Mouse (Mus musculus) kidney, embryonic 14.5 days (tissue): ENCODE measurements around the gene Gm49383. TPM values are rescaled to one million over a fixed set of nuclear protein-coding genes. Genes with fewer than 3 reads are reported as not detected.

Source experiments
- ATAC-seq: fragments of 200-750 bp; cut with Nextera tagmentation; 2 replicates; pipeline ENCODE4 v1.8.0; 2017; ENCODE audit warnings: moderate number of reproducible peaks, mild to moderate bottlenecking, moderate TSS enrichment, moderate library complexity; ENCODE audit not compliant: low FRiP score, low TSS enrichment
- H3K27ac ChIP-seq: fragments of 300-500 bp; sonication (generic); 2 replicates; pipeline ENCODE4 v1.5.1; 2014; ENCODE audit warnings: low read depth, mild to moderate bottlenecking, low read length, moderate library complexity, mixed read lengths
- H3K27me3 ChIP-seq: fragments of 300-500 bp; sonication (generic); 2 replicates; pipeline ENCODE4 v1.6.1; 2014; ENCODE audit warnings: mild to moderate bottlenecking, low read length; ENCODE audit not compliant: control insufficient read depth, insufficient read depth
- H3K36me3 ChIP-seq: fragments of 300-500 bp; sonication (generic); 2 replicates; pipeline ENCODE4 v1.6.1; 2014; ENCODE audit warnings: low read length, mixed read lengths; ENCODE audit not compliant: control insufficient read depth, insufficient read depth
- H3K4me1 ChIP-seq: fragments of 300-500 bp; sonication (generic); 2 replicates; pipeline ENCODE4 v1.6.1; 2014; ENCODE audit warnings: low read length, mixed read lengths; ENCODE audit not compliant: control insufficient read depth, insufficient read depth
- H3K4me2 ChIP-seq: fragments of 300-500 bp; sonication (generic); replicated peaks from 2 replicates; pipeline ENCODE4 v1.6.1; 2014; ENCODE audit warnings: low read depth, mild to moderate bottlenecking, low read length
- H3K4me3 ChIP-seq: fragments of 300-500 bp; sonication (generic); 2 replicates; pipeline ENCODE4 v1.5.1; 2014; ENCODE audit warnings: mild to moderate bottlenecking, low read length
- H3K9ac ChIP-seq: fragments of 300-500 bp; sonication (generic); 2 replicates; pipeline ENCODE4 v1.6.1; 2014; ENCODE audit warnings: low read depth, mild to moderate bottlenecking, low read length, moderate library complexity
- H3K9me3 ChIP-seq: fragments of 300-500 bp; sonication (generic); 2 replicates; pipeline ENCODE4 v1.6.1; 2016; ENCODE audit warnings: low read length; ENCODE audit not compliant: control insufficient read depth
- WGBS: fragments of 180-500 bp; shearing (Covaris S2); extraction: QIAGEN DNeasy Blood & Tissue Kit; methylation state at CpG from one replicate; pipeline ENCODE4 v1.1.7; 2014; 5-methylcytosine and 5-hydroxymethylcytosine counted together
- polyA plus RNA-seq: library from polyadenylated mRNA; unstranded; fragments of >200 nt; fragmentation: Nextera tagmentation; extraction: Ambion mirVana; gene quantifications from 2 replicates; pipeline ENCODE4 v1.2.1, GENCODE M21; 2014

The Gm49383 gene
- polyA plus RNA-seq, 1 experiment from 2014 or later: 33.4 TPM

DNA sequence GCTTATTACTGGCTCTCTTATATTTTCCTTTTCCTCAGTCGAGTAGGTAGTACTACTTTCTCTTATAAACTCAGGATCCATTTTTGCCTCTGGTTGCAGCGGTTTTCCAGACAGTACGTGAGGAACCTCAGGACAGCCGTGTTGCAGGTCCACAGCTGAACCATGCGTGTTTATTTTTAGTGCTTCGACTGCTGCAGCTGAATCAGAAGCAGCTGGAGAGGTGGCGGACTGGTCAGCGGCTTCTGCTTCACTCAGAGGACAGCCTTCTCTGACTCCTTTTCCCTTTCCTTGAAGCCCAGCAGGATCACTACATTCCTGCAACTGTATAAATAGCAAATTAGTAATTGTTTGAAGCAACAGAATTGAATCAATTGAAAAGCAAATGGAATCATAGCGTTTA is 6.8 kb downstream of the Gm49383 start:
- Histone ChIP-seq H3K27ac (no peak overlapping the region), H3K4me1 (peaks cover 15% of the 10 kb centered on the region), H3K27me3 (no peaks in the 10 kb centered on the region), H3K9me3 (no peaks in the 10 kb centered on the region), H3K4me3 (no peak overlapping the region), H3K9ac (no peak overlapping the region), H3K4me2 (no peak overlapping the region), H3K36me3 (peaks cover 47% of the 10 kb centered on the region)
- no peak for ATAC-seq
- WGBS: 91% methylated on average over 9 of the region's 9 CpGs

GRCm38 (mm10) chr12:69186811-69187471 is 10.0 kb downstream of the Gm49383 start:
- H3K4me1 ChIP-seq: peaks cover 15% of the 10 kb centered on the region
- H3K9me3 ChIP-seq: no peaks in the 10 kb centered on the region
- H3K36me3 ChIP-seq: peaks cover 40% of the 10 kb centered on the region
- peak overlapping the region; percentile 10; the same call in 1 of the 2 replicates for H3K4me2 ChIP-seq
- H3K4me3 ChIP-seq: no peak overlapping the region
- ATAC-seq: no peak
- 69% methylated on average over 5 of the region's 5 CpGs for WGBS
- H3K27ac ChIP-seq: no peak overlapping the region
- no peaks in the 10 kb centered on the region for H3K27me3 ChIP-seq
- 0 out of 2 replicates have a peak overlapping the region, but pooled peaks have one; percentile 12 for H3K9ac ChIP-seq

DNA sequence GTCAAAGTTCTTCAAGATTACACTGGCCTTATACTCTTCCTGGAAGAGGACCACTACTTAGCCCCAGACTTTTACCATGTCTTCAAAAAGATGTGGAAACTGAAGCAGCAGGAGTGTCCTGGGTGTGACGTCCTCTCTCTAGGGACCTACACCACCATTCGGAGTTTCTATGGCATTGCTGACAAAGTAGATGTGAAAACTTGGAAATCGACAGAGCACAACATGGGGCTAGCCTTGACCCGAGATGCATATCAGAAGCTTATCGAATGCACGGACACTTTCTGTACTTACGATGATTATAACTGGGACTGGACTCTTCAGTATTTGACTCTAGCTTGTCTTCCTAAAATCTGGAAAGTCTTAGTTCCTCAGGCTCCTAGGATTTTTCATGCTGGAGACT is 11.5 kb downstream of the Gm49383 start:
- Histone ChIP-seq H3K36me3 (peaks cover 35% of the 10 kb centered on the region), H3K9ac (peak overlapping the region; percentile 93), H3K27ac (no peak overlapping the region), H3K4me3 (peak overlapping the region; percentile 92), H3K27me3 (no peaks in the 10 kb centered on the region), H3K4me1 (peaks cover 15% of the 10 kb centered on the region), H3K9me3 (no peaks in the 10 kb centered on the region), H3K4me2 (peak overlapping the region; percentile 93)
- WGBS: 68% methylated on average over 7 of the region's 7 CpGs
- no peak for ATAC-seq

DNA sequence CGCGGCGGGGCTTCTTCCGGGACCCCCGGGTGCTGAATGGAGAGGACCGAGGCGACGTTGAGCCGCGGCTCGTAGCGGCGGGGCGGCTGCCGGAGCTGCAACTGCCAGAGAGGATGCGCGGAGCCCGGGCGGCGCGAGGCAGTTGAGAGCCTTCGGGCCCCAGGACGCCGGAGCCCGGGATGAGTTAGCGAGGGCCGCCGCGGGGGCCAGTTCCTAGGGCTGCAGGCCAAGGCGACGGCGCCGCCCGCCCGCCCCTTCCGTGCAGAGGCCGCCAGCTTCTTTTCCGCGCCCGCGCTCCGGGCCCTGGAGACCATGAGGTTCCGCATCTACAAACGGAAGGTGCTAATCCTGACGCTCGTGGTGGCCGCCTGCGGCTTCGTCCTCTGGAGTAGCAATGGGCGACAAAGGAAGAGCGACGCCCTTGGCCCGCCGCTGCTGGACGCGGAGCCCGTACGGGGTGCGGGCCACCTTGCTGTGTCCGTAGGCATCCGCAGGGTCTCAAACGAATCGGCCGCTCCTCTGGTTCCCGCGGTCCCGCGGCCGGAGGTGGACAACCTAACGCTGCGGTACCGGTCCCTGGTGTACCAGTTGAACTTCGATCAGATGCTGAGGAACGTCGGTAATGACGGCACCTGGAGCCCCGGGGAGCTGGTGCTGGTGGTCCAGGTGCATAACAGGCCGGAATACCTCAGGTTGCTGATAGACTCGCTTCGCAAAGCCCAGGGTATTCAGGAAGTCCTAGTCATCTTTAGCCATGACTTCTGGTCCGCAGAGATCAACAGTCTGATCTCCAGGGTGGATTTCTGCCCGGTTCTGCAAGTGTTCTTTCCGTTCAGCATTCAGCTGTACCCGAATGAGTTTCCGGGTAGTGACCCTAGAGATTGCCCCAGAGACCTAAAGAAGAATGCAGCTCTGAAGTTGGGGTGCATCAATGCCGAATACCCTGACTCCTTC is 12.3 kb downstream of the Gm49383 start:
- 2% methylated on average over 70 of the region's 86 CpGs for WGBS
- Histone ChIP-seq H3K9ac (peak overlapping the region; percentile 93), H3K4me1 (peaks cover 15% of the 10 kb centered on the region), H3K9me3 (no peaks in the 10 kb centered on the region), H3K27ac (peak overlapping the region; percentile 88), H3K36me3 (peaks cover 30% of the 10 kb centered on the region), H3K4me3 (peak overlapping the region; percentile 92), H3K27me3 (no peaks in the 10 kb centered on the region), H3K4me2 (peak overlapping the region; percentile 93)
- ATAC-seq: peak; percentile 60

DNA sequence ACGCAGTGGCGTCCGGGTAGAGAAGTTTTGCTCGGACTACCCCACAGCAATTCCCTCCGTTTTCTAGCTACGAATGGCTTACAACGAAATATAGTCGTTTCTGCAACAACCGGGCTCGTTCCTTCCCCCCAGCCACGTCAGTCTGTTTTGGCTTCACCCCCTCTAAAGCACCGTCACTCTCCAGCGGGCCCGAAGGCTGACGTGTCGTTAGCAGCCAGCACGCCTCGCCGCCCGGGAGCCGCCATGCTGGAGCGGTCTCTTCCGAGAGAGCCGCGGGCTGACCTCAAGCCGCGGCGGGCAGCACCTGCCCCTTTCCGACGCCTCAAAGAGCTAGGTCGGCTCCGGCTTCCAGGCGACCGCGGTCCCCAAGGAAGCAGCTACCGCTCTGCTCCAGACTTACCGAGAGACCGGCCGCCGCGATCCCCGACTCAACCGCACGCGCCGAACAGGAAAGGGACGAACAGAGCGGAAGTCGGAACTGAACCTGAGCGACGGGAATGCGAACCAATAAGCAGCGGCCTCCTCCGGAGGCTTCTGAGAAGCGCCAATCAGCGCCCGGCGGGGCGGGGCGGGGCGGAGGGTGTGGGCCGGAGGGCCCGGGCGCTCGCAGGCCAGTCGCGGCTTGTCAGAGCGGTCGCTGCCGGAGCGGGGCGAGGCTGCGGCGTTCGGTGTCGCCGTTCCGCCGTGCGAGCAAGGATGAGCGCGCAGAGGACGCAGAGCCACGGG is 13.2 kb downstream of the Gm49383 start, which contains the start of the genes Rpl36al and Mgat2:
Gene Rpl36al (minus strand): TSS at position 501 of the 726 bp plus-strand sequence.
Gene Mgat2 (plus strand): TSS at position 575 of the 726 bp plus-strand sequence.
- under 1% methylated on average over 83 of the region's 84 CpGs for WGBS
- Histone ChIP-seq H3K27me3 (no peaks in the 10 kb centered on the region), H3K9me3 (no peaks in the 10 kb centered on the region), H3K4me3 (peak within 1 kb of the TSS; percentile 92), H3K9ac (peak within 1 kb of the TSS; percentile 93), H3K4me2 (peak within 1 kb of the TSS; percentile 93), H3K27ac (peak within 1 kb of the TSS; percentile 88), H3K36me3 (peaks cover 23% of the 10 kb centered on the region), H3K4me1 (peaks cover 15% of the 10 kb centered on the region)
- ATAC-seq: peak; percentile 99

- H3K4me1 ChIP-seq: peaks cover 10% of the 10 kb centered on the region
- WGBS: 90% methylated on average over 4 of the region's 4 CpGs
- H3K4me2 ChIP-seq: no peak overlapping the region
- no peak overlapping the region for H3K4me3 ChIP-seq
- no peak overlapping the region for H3K9ac ChIP-seq
- no peaks in the 10 kb centered on the region for H3K9me3 ChIP-seq
- no peak for ATAC-seq
- no peak overlapping the region for H3K27ac ChIP-seq
- peaks cover 15% of the 10 kb centered on the region; the same call in 1 of the 2 replicates for H3K36me3 ChIP-seq
- H3K27me3 ChIP-seq: no peaks in the 10 kb centered on the region
These were observed 15.1 kb downstream of the Gm49383 start for GRCm38 (mm10) chr12:69181800-69182199.

DNA sequence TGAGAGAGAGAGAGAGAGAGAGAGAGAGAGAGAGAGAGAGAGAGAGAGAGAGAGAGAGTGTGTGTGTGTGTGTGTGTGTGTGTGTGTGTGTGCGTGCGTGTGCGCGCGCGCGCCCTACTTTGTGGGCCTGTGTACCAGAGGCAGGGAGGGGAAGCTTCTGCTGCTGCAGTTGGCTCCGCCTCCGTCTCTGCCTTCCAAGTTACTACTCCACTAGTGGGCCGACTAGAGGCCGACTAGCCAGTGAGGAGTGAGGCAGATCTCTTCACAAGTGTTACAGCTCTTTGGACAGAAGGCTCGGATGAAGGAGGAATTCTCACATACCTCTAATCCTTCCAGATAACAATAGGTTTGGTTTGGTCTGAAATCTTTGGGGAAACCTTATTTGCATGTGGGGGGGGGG is 17.5 kb downstream of the Gm49383 start:
- H3K9me3 ChIP-seq: no peaks in the 10 kb centered on the region
- 72% methylated on average over 12 of the region's 12 CpGs for WGBS

GRCm38 (mm10) chr12:69177526-69177925 is 19.4 kb downstream of the Gm49383 start:
- Histone ChIP-seq H3K9ac (no peak overlapping the region), H3K4me2 (no peak overlapping the region), H3K4me1 (no peaks in the 10 kb centered on the region), H3K27me3 (no peaks in the 10 kb centered on the region), H3K27ac (no peak overlapping the region), H3K9me3 (no peaks in the 10 kb centered on the region), H3K36me3 (peaks cover 25% of the 10 kb centered on the region), H3K4me3 (no peak overlapping the region)
- 90% methylated on average over 3 of the region's 3 CpGs for WGBS
- no peak for ATAC-seq

More for the DNA sequence above, 17.5 kb downstream of the Gm49383 start:
- H3K4me3 ChIP-seq: no peak overlapping the region
- H3K4me1 ChIP-seq: no peaks in the 10 kb centered on the region
- no peak overlapping the region for H3K27ac ChIP-seq
- H3K9ac ChIP-seq: no peak overlapping the region
- H3K36me3 ChIP-seq: peaks cover 23% of the 10 kb centered on the region
- no peak overlapping the region for H3K4me2 ChIP-seq
- no peak for ATAC-seq
- no peaks in the 10 kb centered on the region for H3K27me3 ChIP-seq
